Comparison of ENCODE assay signal across 7 mouse cellular contexts in the genomic region with DNA sequence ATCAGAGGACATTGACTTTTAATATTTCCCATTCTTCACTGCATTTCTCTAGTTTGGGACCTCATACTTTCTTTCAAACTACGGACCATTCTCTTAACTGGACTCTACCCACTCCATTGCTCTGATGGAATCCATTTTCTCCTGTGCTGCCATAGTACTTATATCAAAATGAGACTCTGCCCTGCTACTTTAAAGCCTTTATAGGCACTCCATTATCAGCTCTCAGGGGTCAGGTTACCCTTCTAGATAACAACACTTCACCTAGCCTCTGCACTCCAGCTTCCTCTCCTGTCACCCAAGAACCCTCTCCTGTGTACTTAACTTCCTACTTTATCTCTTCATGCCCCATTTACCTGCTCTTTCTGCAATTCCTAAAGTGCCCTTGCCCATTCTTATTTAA. TPM values are rescaled to one million over a fixed set of nuclear protein-coding genes. Genes with fewer than 3 reads are reported as not detected.
A peak's percentile ranks its signal among the peaks of the same experiment; 100 is the strongest.
DNase-seq lines count a peak whose midpoint lies in the region; ATAC-seq and TF ChIP-seq lines count a peak whose summit lies in the region.

No protein-coding gene starts in this region.

- no peaks in the 10 kb centered on the region for H3K36me3 ChIP-seq in lung, embryonic 14.5 days (ENCODE audit: insufficient read depth)
- H3K36me3 ChIP-seq in forebrain, embryonic 11.5 days (ENCODE audit: control insufficient read depth, insufficient read depth, low read length): no peaks in the 10 kb centered on the region
- H3K36me3 ChIP-seq in limb, embryonic 14.5 days (ENCODE audit: control insufficient read depth, insufficient read depth, low read length): no peaks in the 10 kb centered on the region
- H3K36me3 ChIP-seq in stomach, embryonic 14.5 days (ENCODE audit: control insufficient read depth, insufficient read depth, low read length): no peaks in the 10 kb centered on the region

- no peak overlapping the region for H3K27ac ChIP-seq in lung, embryonic 14.5 days (ENCODE audit: low read depth)
- no peak overlapping the region for H3K27ac ChIP-seq in forebrain, embryonic 11.5 days (ENCODE audit: low read depth, low read length)
- H3K27ac ChIP-seq in limb, embryonic 14.5 days (replicated peaks; ENCODE audit: low read depth, low read length): no peak overlapping the region
- H3K27ac ChIP-seq in stomach, embryonic 14.5 days (ENCODE audit: low read length): no peak overlapping the region

- H3K9ac ChIP-seq in lung, embryonic 14.5 days: no peak overlapping the region; the same call in 1 of the 2 replicates
- no peak overlapping the region; the same call in 1 of the 2 replicates for H3K9ac ChIP-seq in forebrain, embryonic 11.5 days (ENCODE audit: low read length)
- H3K9ac ChIP-seq in limb, embryonic 14.5 days (ENCODE audit: low read depth, low read length, severe bottlenecking): peak overlapping the region; percentile 70
- peak overlapping the region; percentile 28; the same call in 1 of the 2 replicates for H3K9ac ChIP-seq in stomach, embryonic 14.5 days (replicated peaks; ENCODE audit: low read depth, low read length)

- no peak for ATAC-seq in lung, embryonic 14.5 days (ENCODE audit: insufficient read depth)
- ATAC-seq in forebrain, embryonic 11.5 days (replicated peaks; ENCODE audit: low FRiP score): no peak
- no peak for ATAC-seq in limb, embryonic 14.5 days (ENCODE audit: low FRiP score, low read depth)
- no peak for ATAC-seq in stomach, embryonic 14.5 days (ENCODE audit: insufficient number of reproducible peaks, insufficient read depth, low FRiP score, low read depth)

- H3K9me3 ChIP-seq in lung, embryonic 14.5 days (ENCODE audit: low read depth, low read length): no peaks in the 10 kb centered on the region
- H3K9me3 ChIP-seq in forebrain, embryonic 11.5 days (ENCODE audit: control insufficient read depth, low read length): no peaks in the 10 kb centered on the region
- no peaks in the 10 kb centered on the region for H3K9me3 ChIP-seq in limb, embryonic 14.5 days (ENCODE audit: control insufficient read depth, low read length)
- no peaks in the 10 kb centered on the region for H3K9me3 ChIP-seq in stomach, embryonic 14.5 days (ENCODE audit: control insufficient read depth, low read depth, low read length)

- TF ChIP-seq POLR2A in limb, embryonic 14.5 days (IDR thresholded peaks at IDR 0.05; ENCODE audit: borderline replicate concordance, extremely low read depth, insufficient read depth, insufficient read length): no peak

- no peaks in the 10 kb centered on the region for H3K4me1 ChIP-seq in lung, embryonic 14.5 days (ENCODE audit: insufficient read depth)
- no peaks in the 10 kb centered on the region for H3K4me1 ChIP-seq in forebrain, embryonic 11.5 days (replicated peaks; ENCODE audit: control insufficient read depth, insufficient read depth, low read length)
- no peaks in the 10 kb centered on the region for H3K4me1 ChIP-seq in limb, embryonic 14.5 days (ENCODE audit: control insufficient read depth, insufficient read depth, low read length)
- no peaks in the 10 kb centered on the region for H3K4me1 ChIP-seq in stomach, embryonic 14.5 days (ENCODE audit: control insufficient read depth, insufficient read depth, low read length)

- H3K4me3 ChIP-seq in lung, embryonic 14.5 days (ENCODE audit: low read depth, low read length): peak overlapping the region; percentile 52
- H3K4me3 ChIP-seq in forebrain, embryonic 11.5 days (ENCODE audit: low read depth, low read length): peak overlapping the region; percentile 39
- peak overlapping the region; percentile 56 for H3K4me3 ChIP-seq in limb, embryonic 14.5 days (replicated peaks; ENCODE audit: low read length)
- peak overlapping the region; percentile 47 for H3K4me3 ChIP-seq in stomach, embryonic 14.5 days (ENCODE audit: low read depth, low read length)

- WGBS in lung, embryonic 14.5 days: 38% methylated on average over 1 of the region's 1 CpGs
- 65% methylated on average over 1 of the region's 1 CpGs for WGBS in forebrain, embryonic 11.5 days
- 62% methylated on average over 1 of the region's 1 CpGs for WGBS in limb, embryonic 14.5 days
- WGBS in stomach, embryonic 14.5 days: 35% methylated on average over 1 of the region's 1 CpGs

- TF ChIP-seq CTCF in lung, embryonic 14.5 days (IDR thresholded peaks at IDR 0.05; ENCODE audit: low read depth): no peak

- peak overlapping the region; percentile 59 for H3K4me2 ChIP-seq in lung, embryonic 14.5 days
- H3K4me2 ChIP-seq in forebrain, embryonic 11.5 days (ENCODE audit: low read depth, low read length, severe bottlenecking): peak overlapping the region; percentile 38
- peak overlapping the region; percentile 43 for H3K4me2 ChIP-seq in limb, embryonic 14.5 days (replicated peaks; ENCODE audit: low read depth, low read length, severe bottlenecking)
- H3K4me2 ChIP-seq in stomach, embryonic 14.5 days (replicated peaks; ENCODE audit: low read depth, low read length): peak overlapping the region; percentile 33

- no peaks in the 10 kb centered on the region for H3K27me3 ChIP-seq in lung, embryonic 14.5 days (ENCODE audit: insufficient read depth, low read length)
- no peaks in the 10 kb centered on the region for H3K27me3 ChIP-seq in forebrain, embryonic 11.5 days (ENCODE audit: control insufficient read depth, insufficient read depth, low read length)
- H3K27me3 ChIP-seq in limb, embryonic 14.5 days (ENCODE audit: control insufficient read depth, insufficient read depth, low read length): no peaks in the 10 kb centered on the region
- no peaks in the 10 kb centered on the region for H3K27me3 ChIP-seq in stomach, embryonic 14.5 days (ENCODE audit: control insufficient read depth, insufficient read depth, low read length)

- peak; percentile 10 for DNase-seq in lung, embryonic 14.5 days
- no peak for DNase-seq in lung, postnatal 4 days
- DNase-seq in forebrain, embryonic 11.5 days (ENCODE audit: low spot score): no peak
- no peak for DNase-seq in limb, embryonic 14.5 days (ENCODE audit: low spot score)
- DNase-seq in T-cell, adult 2 months (ENCODE audit: low spot score): no peak
- DNase-seq in retina, postnatal 1 day: no peak

RNA-seq across cellular contexts. Expression of gene Apool, which starts 1.0 kb away (rescaled TPM):
- 50.3 and 54.1 TPM in 2 replicates for polyA plus RNA-seq in lung, embryonic 14.5 days (2014; fragmentation: Nextera tagmentation; extraction: Ambion mirVana)
- polyA plus RNA-seq in forebrain, embryonic 11.5 days (2014; fragmentation: Nextera tagmentation; extraction: Ambion mirVana): 61.7 and 62.6 TPM in 2 replicates
- polyA plus RNA-seq in limb, embryonic 14.5 days (2012; rRNA removed): 14.0 and 24.2 TPM in 2 replicates
- polyA plus RNA-seq in limb, embryonic 14.5 days (2014; fragmentation: Nextera tagmentation; extraction: Ambion mirVana): 55.7 and 58.0 TPM in 2 replicates
- polyA plus RNA-seq in stomach, embryonic 14.5 days (2014; fragmentation: Nextera tagmentation; extraction: Ambion mirVana): 48.6 and 55.1 TPM in 2 replicates

Comparison
In these comparisons a context has a peak if more than half of its experiments do, and no peak if none do; other contexts are left out.
1. H3K9ac ChIP-seq: peak in limb, embryonic 14.5 days (single experiment) and stomach, embryonic 14.5 days (single experiment); none in lung, embryonic 14.5 days (single experiment) and forebrain, embryonic 11.5 days (single experiment).
2. Peak in every context shown above with its lines, with median percentiles within 50 percentile points of each other: H3K4me2 ChIP-seq and H3K4me3 ChIP-seq.